Mouse (Mus musculus) skeletal muscle tissue, postnatal 0 days (tissue): ENCODE results near the gene Lims1. TPM values are rescaled to one million over a fixed set of nuclear protein-coding genes. Genes with fewer than 3 reads are reported as not detected.

Source experiments
- polyA plus RNA-seq: library from polyadenylated mRNA; unstranded; fragments of >200 nt; fragmentation: Nextera tagmentation; extraction: Ambion mirVana; gene quantifications from 2 replicates; pipeline ENCODE4 v1.2.1, GENCODE M21; 2015

The Lims1 gene
- 118 and 123 TPM in 2 replicates for polyA plus RNA-seq

GRCm38 (mm10) chr10:58323028-58323991, at the start of gene Lims1:
Lims1 (plus strand) TSS chr10:58323466.

DNA sequence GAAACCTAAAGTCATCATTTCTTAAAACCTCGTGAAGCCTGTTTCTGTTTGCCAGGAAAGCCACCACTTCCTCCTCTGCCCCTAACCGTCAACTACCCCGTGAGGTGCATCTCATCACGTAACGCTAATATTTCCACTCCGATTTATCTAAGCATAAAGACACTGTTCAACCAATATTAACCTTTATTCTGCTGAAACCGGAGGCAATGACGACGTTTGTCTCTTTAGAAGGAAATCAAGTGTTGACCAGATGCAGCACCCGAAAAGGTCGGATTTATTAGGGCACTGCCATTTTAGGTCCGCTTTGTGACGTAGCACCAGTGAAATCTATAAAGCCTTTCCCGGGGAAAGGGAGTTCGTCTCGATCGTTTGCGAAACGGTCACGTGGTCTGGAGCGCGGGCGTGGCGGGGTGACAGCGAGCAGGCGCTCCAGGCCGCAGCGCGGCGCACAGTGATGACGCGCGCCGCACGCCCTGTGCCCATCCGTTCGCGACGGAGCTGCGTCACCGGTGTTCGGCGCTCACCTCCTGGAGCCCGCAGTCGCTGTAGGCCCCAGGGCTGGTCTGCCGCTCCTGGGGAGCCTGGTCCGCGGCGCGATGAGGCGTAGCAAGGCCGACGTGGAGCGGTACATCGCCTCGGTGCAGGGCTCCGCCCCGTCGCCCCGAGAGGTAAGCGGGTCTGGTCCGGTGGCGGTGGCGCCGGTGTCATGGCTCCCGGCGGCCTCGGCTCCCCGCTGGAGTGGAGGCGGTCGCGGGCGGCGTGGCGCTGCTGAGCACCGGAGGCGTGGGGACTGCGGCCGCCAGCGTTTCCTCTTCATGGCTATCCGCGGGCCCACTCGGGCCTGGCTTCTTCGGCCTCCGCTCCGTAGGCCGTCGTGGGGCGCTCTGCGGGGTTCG, 123.4 kb downstream of the Lims1 start, which contains the start of gene Ranbp2:
Ranbp2 (plus strand) TSS at position 537 of the 896 bp plus-strand sequence.

Other genes with a start within 250 kb of the Lims1 start
- gene AW822073, start 98.5 kb upstream of the Lims1 start, polyA plus RNA-seq: not detected in 2 replicates
- gene Duxf3, start 90.8 kb upstream of the Lims1 start, polyA plus RNA-seq: not detected in 2 replicates
- not detected in 2 replicates for gene Gm4981, start 86.8 kb upstream of the Lims1 start, polyA plus RNA-seq
- 28.4 and 28.6 TPM in 2 replicates for gene Gcc2, start 68.0 kb upstream of the Lims1 start, polyA plus RNA-seq
- 11.7 and 13.1 TPM in 2 replicates for gene Ranbp2, start 123.5 kb downstream of the Lims1 start, polyA plus RNA-seq
- gene Ccdc138, start 174.5 kb downstream of the Lims1 start, polyA plus RNA-seq: 1.9 and 2.2 TPM in 2 replicates